Mouse (Mus musculus) embryonic facial prominence, embryonic 11.5 days (tissue): ENCODE data around the gene Actb. TPM values are rescaled to one million over a fixed set of nuclear protein-coding genes. Genes with fewer than 3 reads are reported as not detected.
A peak's percentile ranks its signal among the peaks of the same experiment; 100 is the strongest.
"Not testable (repeated sequence)": the region's sequence is repeated elsewhere in the genome, so short reads cannot be mapped to it uniquely, and the experiment has no call there.

Experiments
- ATAC-seq: fragments of 200-750 bp; cut with Nextera tagmentation; replicated peaks from 2 replicates; pipeline ENCODE4 v1.8.0; 2017; ENCODE audit warnings: low read depth; ENCODE audit not compliant: insufficient number of reproducible peaks, low FRiP score, low TSS enrichment
- DNase-seq: peaks from one replicate; pipeline ENCODE4 v3.0.0-alpha.2; 2015; ENCODE audit warnings: low spot score
- H3K27ac ChIP-seq: fragments of 300-500 bp; sonication (generic); replicated peaks from 2 replicates; pipeline ENCODE4 v1.5.1; 2014; ENCODE audit warnings: mild to moderate bottlenecking, low read depth, low read length, control low read depth
- H3K27me3 ChIP-seq: fragments of 300-500 bp; sonication (generic); 2 replicates; pipeline ENCODE4 v1.6.1; 2014; ENCODE audit warnings: mild to moderate bottlenecking, low read length, moderate library complexity, mixed read lengths; ENCODE audit not compliant: control insufficient read depth, insufficient read depth
- H3K36me3 ChIP-seq: fragments of 300-500 bp; sonication (generic); replicated peaks from 2 replicates; pipeline ENCODE4 v1.6.1; 2014; ENCODE audit warnings: low read depth, mild to moderate bottlenecking, low read length, moderate library complexity, mixed read lengths; ENCODE audit not compliant: control insufficient read depth, insufficient read depth
- H3K4me1 ChIP-seq: fragments of 300-500 bp; sonication (generic); 2 replicates; pipeline ENCODE4 v1.6.1; 2014; ENCODE audit warnings: low read length, mixed read lengths; ENCODE audit not compliant: control insufficient read depth, insufficient read depth
- H3K4me2 ChIP-seq: fragments of 300-500 bp; sonication (generic); 2 replicates; pipeline ENCODE4 v1.6.1; 2014; ENCODE audit warnings: low read depth, mild to moderate bottlenecking, control low read depth, low read length, moderate library complexity
- H3K4me3 ChIP-seq: fragments of 300-500 bp; sonication (generic); 2 replicates; pipeline ENCODE4 v1.5.1; 2014; ENCODE audit warnings: low read depth, low read length, control low read depth
- H3K9ac ChIP-seq: fragments of 300-500 bp; sonication (generic); replicated peaks from 2 replicates; pipeline ENCODE4 v1.6.1; 2014; ENCODE audit warnings: mild to moderate bottlenecking, control low read depth, low read length
- H3K9me3 ChIP-seq: fragments of 300-500 bp; sonication (generic); replicated peaks from 2 replicates; pipeline ENCODE4 v1.6.1; 2016; ENCODE audit warnings: mild to moderate bottlenecking, low read length, inconsistent platforms, mixed read lengths; ENCODE audit not compliant: control insufficient read depth
- WGBS: fragments of 180-500 bp; shearing (Covaris S2); extraction: QIAGEN DNeasy Blood & Tissue Kit; methylation state at CpG from one replicate; pipeline ENCODE4 v1.1.7; 2014; 5-methylcytosine and 5-hydroxymethylcytosine counted together
- polyA plus RNA-seq: library from polyadenylated mRNA; unstranded; fragments of >200 nt; fragmentation: Nextera tagmentation; extraction: Ambion mirVana; gene quantifications from 2 replicates; pipeline ENCODE4 v1.2.1, GENCODE M21; 2014

Gene Actb
- polyA plus RNA-seq, 1 experiment from 2014 or later: 16,949 TPM

- Histone ChIP-seq H3K4me2 (no peak overlapping the region), H3K4me1 (no peaks in the 10 kb centered on the region), H3K9me3 (no peaks in the 10 kb centered on the region), H3K27me3 (no peaks in the 10 kb centered on the region), H3K4me3 (no peak overlapping the region), H3K9ac (no peak overlapping the region), H3K36me3 (peaks cover 3% of the 10 kb centered on the region; the same call in 1 of the 2 replicates), H3K27ac (no peak overlapping the region)
- no peak for ATAC-seq
- 88% methylated on average over 4 of the region's 4 CpGs for WGBS
- DNase-seq: no peak
Measured at GRCm38 (mm10) chr5:142898316-142898715, 8.2 kb downstream of the Actb start.

- Histone ChIP-seq H3K4me1 (no peaks in the 10 kb centered on the region), H3K36me3 (peaks cover 3% of the 10 kb centered on the region; the same call in 1 of the 2 replicates), H3K27me3 (no peaks in the 10 kb centered on the region), H3K27ac (no peak overlapping the region), H3K4me3 (no peak overlapping the region), H3K9me3 (no peaks in the 10 kb centered on the region), H3K4me2 (no peak overlapping the region), H3K9ac (no peak overlapping the region)
- no peak for DNase-seq
- ATAC-seq: no peak
- WGBS: 93% methylated on average over 7 of the region's 7 CpGs
Measured at GRCm38 (mm10) chr5:142897568-142898248, 8.8 kb downstream of the Actb start.

GRCm38 (mm10) chr5:142896713-142897112 is 9.8 kb downstream of the Actb start:
- no peak overlapping the region for H3K4me2 ChIP-seq
- H3K9ac ChIP-seq: no peak overlapping the region
- H3K36me3 ChIP-seq: no peaks in the 10 kb centered on the region
- WGBS: 90% methylated on average over 5 of the region's 5 CpGs
- H3K9me3 ChIP-seq: no peaks in the 10 kb centered on the region
- H3K27ac ChIP-seq: no peak overlapping the region
- no peak overlapping the region for H3K4me3 ChIP-seq
- H3K27me3 ChIP-seq: no peaks in the 10 kb centered on the region
- ATAC-seq (no peak), DNase-seq (no peak)
- H3K4me1 ChIP-seq: no peaks in the 10 kb centered on the region

DNA sequence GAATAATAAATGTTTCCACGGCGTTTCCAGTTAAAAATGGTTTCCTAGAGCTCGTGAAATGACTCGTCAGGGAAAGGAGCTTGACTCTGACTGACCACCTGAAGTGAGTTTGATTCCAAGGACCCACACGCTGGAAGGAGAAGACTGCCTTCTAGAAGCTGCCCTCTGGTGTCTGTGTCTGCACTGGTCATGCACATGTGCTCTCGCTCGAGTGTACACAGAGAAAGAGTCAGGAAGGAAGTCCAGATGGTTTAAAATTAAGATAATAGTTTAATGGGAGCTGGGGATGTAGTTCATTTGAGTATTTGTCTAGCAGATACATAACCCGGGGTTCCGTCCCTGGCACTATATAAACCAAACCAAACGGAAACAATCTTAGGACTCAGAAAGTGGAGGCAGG is 10.4 kb downstream of the Actb start:
- Histone ChIP-seq H3K4me3 (no peak overlapping the region), H3K4me2 (no peak overlapping the region)

DNA sequence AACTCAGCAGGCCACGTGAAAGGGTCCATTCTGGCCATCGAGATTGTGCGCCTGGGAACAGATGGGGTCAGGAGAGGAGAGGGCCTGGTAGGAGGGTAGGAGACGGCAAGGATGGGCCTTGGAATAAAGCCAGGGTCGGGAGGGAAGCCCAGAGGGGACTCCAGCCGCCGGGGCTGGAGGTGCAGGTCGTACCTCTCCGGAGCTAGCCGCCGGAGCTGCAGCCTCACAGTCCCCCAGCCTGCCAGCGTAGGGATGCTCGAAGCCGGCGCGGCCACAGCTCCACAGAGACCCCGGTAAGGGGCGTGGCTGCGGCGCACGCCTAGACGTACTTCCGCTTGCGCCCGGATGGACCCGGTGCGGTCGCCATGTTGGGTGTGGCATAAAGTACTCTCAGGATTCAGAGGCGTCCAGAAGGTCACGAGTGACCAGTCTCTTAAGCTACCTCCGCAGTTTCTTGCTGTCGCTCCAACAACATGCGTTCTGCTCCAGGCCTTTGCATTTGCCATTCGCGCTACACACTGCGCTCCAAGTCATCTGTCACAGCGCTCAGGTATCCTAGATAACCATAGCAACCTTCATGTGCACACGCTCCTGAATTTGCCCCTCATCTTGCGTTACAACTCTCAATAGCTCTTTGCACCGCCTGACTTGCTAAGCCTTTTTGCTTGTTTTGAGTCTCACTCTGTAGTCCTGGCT is 11.5 kb downstream of the Actb start, which contains the start of gene Fbxl18:
Fbxl18 (minus strand) TSS at position 504 of the 696 bp plus-strand sequence.
- Histone ChIP-seq H3K9me3 (no peaks in the 10 kb centered on the region), H3K4me1 (no peaks in the 10 kb centered on the region), H3K9ac (peak within 1 kb of the TSS; percentile 90), H3K27me3 (no peaks in the 10 kb centered on the region), H3K27ac (no peak within 1 kb of the TSS; the same call in none of the 2 replicates), H3K4me2 (peak within 1 kb of the TSS; percentile 88), H3K36me3 (no peaks in the 10 kb centered on the region), H3K4me3 (peak within 1 kb of the TSS; percentile 83)
- ATAC-seq: peak; percentile 92
- DNase-seq: peak; percentile 94
- under 1% methylated on average over 32 of the region's 40 CpGs for WGBS

More for the DNA sequence above, 10.4 kb downstream of the Actb start:
- Histone ChIP-seq H3K9ac (no peak overlapping the region), H3K4me1 (no peaks in the 10 kb centered on the region), H3K27ac (no peak overlapping the region), H3K36me3 (no peaks in the 10 kb centered on the region), H3K9me3 (no peaks in the 10 kb centered on the region), H3K27me3 (no peaks in the 10 kb centered on the region)
- ATAC-seq (no peak), DNase-seq (no peak)
- 69% methylated on average over 10 of the region's 10 CpGs for WGBS

GRCm38 (mm10) chr5:142891396-142891795 is 15.2 kb downstream of the Actb start:
- ATAC-seq (no peak), DNase-seq (no peak)
- Histone ChIP-seq H3K4me3 (no peak overlapping the region), H3K27me3 (no peaks in the 10 kb centered on the region), H3K9ac (no peak overlapping the region; the same call in 1 of the 2 replicates), H3K27ac (no peak overlapping the region), H3K4me2 (no peak overlapping the region), H3K36me3 (no peaks in the 10 kb centered on the region; the same call in none of the 2 replicates), H3K4me1 (no peaks in the 10 kb centered on the region), H3K9me3 (no peaks in the 10 kb centered on the region)
- 87% methylated on average over 6 of the region's 6 CpGs for WGBS

DNA sequence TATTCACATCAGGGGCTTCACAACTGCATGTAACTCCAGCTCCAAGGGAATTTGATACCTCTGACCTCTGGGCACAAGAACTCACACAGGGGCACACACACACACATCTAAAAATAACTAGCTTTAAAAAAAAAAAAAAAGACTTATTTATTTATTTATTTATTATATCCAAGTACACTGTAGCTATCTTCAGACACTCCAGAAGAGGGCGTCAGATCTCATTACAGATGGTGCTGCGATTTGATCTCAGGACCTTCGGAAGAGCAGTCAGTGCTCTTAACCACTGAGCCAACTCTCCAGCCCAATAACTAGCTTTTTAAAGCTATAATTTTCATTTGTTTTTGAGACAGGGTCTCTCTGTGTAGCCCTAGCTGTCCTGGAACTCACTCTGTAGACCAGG is 19.0 kb downstream of the Actb start:
- not testable (repeated sequence) for H3K9ac ChIP-seq, ATAC-seq, H3K27me3 ChIP-seq, H3K4me1 ChIP-seq, H3K27ac ChIP-seq, H3K4me3 ChIP-seq, H3K4me2 ChIP-seq, H3K9me3 ChIP-seq, DNase-seq, H3K36me3 ChIP-seq
- 88% methylated on average over 3 of the region's 3 CpGs for WGBS

GRCm38 (mm10) chr5:142886761-142887160 is 19.8 kb downstream of the Actb start:
- H3K9me3 ChIP-seq: no peaks in the 10 kb centered on the region
- no peak overlapping the region for H3K4me3 ChIP-seq
- ATAC-seq (no peak), DNase-seq (no peak)
- no peaks in the 10 kb centered on the region for H3K27me3 ChIP-seq
- H3K9ac ChIP-seq: no peak overlapping the region
- peaks cover 7% of the 10 kb centered on the region for H3K36me3 ChIP-seq
- no peaks in the 10 kb centered on the region for H3K4me1 ChIP-seq
- WGBS: 95% methylated on average over 20 of the region's 20 CpGs
- no peak overlapping the region for H3K27ac ChIP-seq
- H3K4me2 ChIP-seq: no peak overlapping the region
